Mouse (Mus musculus) lung, embryonic 16.5 days (tissue): ENCODE results near the gene Pcnx4. TPM values are rescaled to one million over a fixed set of nuclear protein-coding genes. Genes with fewer than 3 reads are reported as not detected.
A peak's percentile ranks its signal among the peaks of the same experiment; 100 is the strongest.

Experiments used
- ATAC-seq: fragments of 200-750 bp; cut with Nextera tagmentation; 2 replicates; pipeline ENCODE4 v1.8.0; 2017; ENCODE audit warnings: low read depth, mild to moderate bottlenecking, moderate library complexity
- H3K27ac ChIP-seq: fragments of 300-500 bp; sonication (generic); 2 replicates; pipeline ENCODE4 v1.5.1; 2014; ENCODE audit warnings: mild to moderate bottlenecking, control low read depth, low read length
- H3K27me3 ChIP-seq: fragments of 300-500 bp; sonication (generic); 2 replicates; pipeline ENCODE4 v1.6.1; 2014; ENCODE audit warnings: low read depth, low read length, mixed read lengths; ENCODE audit not compliant: control insufficient read depth, insufficient read depth
- H3K36me3 ChIP-seq: fragments of 300-500 bp; sonication (generic); 2 replicates; pipeline ENCODE4 v1.6.1; 2014; ENCODE audit warnings: low read length; ENCODE audit not compliant: control insufficient read depth, insufficient read depth
- H3K4me1 ChIP-seq: fragments of 300-500 bp; sonication (generic); replicated peaks from 2 replicates; pipeline ENCODE4 v1.6.1; 2014; ENCODE audit warnings: low read length, mixed read lengths; ENCODE audit not compliant: control insufficient read depth, insufficient read depth
- H3K4me2 ChIP-seq: fragments of 300-500 bp; sonication (generic); 2 replicates; pipeline ENCODE4 v1.6.1; 2014; ENCODE audit warnings: low read depth, low read length, control low read depth
- H3K4me3 ChIP-seq: fragments of 300-500 bp; sonication (generic); 2 replicates; pipeline ENCODE4 v1.5.1; 2014; ENCODE audit warnings: mild to moderate bottlenecking, low read length, control low read depth
- H3K9ac ChIP-seq: fragments of 300-500 bp; sonication (generic); 2 replicates; pipeline ENCODE4 v1.6.1; 2014; ENCODE audit warnings: low read length, control low read depth
- H3K9me3 ChIP-seq: fragments of 300-500 bp; sonication (generic); 2 replicates; pipeline ENCODE4 v1.6.1; 2016; ENCODE audit warnings: low read length; ENCODE audit not compliant: control insufficient read depth
- WGBS: fragments of 180-500 bp; shearing (Covaris S2); extraction: QIAGEN DNeasy Blood & Tissue Kit; methylation state at CpG from one replicate; pipeline ENCODE4 v1.1.7; 2014; 5-methylcytosine and 5-hydroxymethylcytosine counted together
- polyA plus RNA-seq: library from polyadenylated mRNA; unstranded; fragments of >200 nt; fragmentation: Nextera tagmentation; extraction: Ambion mirVana; gene quantifications from 2 replicates; pipeline ENCODE4 v1.2.1, GENCODE M21; 2015

Pcnx4 gene
- 10.2 and 12.2 TPM in 2 replicates for polyA plus RNA-seq

DNA sequence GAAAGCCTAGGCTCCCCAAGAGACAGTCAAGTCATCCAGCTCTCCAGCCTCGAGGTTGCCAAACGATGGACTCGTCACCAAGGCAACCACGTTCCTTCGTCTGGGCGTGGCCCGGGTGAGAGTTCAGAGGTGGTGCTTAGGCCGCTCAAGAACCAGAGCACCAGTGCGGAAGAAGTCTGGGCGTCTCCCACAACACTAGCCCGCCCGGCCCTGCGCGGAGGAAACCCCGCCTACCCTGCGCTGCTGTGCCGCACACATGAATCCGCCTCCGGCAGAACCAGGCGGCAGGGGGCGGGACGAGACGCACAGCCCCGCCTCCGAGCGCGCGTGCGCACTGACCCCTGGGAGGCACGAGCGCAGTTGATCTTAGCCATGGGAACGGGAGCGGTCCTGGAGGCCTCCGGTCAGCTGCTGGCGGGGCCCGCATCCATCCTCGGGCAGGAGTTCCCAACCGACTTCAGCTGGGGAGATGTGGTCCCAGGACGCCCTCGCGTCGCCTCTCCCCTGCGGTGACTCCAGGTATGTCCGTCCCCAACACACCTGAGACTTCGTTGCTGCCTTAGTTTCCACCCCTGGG, at the start of gene Pcnx4:
Pcnx4 (plus strand) TSS at position 363 of the 577 bp plus-strand sequence.
- no peaks in the 10 kb centered on the region for H3K9me3 ChIP-seq
- no peaks in the 10 kb centered on the region for H3K27me3 ChIP-seq
- peak within 1 kb of the TSS; percentile 64 for H3K4me2 ChIP-seq
- H3K27ac ChIP-seq = peak within 1 kb of the TSS; percentile 65
- peak; percentile 100 for ATAC-seq
- H3K9ac ChIP-seq = peak within 1 kb of the TSS; percentile 78
- no peaks in the 10 kb centered on the region for H3K36me3 ChIP-seq
- H3K4me3 ChIP-seq = peak within 1 kb of the TSS; percentile 82
- 0 out of 2 replicates have a peak, but pooled peaks cover 3% of the 10 kb centered on the region for H3K4me1 ChIP-seq
- under 1% methylated on average over 45 of the region's 45 CpGs for WGBS

DNA sequence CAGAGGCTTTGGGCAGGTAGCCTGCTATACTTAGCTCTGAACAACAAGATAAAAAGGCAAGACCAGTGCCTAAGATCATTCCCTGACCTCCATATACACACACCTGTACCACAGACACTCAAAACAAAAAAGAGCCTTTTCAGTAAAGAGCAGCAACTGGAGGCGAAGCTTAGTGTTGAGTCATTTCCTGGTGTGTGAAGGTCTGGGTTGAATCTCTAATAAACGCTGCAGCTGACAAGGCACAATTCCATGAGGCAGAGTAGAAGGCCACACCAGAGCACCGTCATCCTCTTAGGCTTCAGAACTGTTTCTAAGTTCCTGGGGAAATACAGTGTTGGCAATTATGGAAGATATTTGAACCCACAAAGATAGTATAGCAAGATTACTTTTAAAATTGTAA, 48.7 kb upstream of the Pcnx4 start:
- WGBS = 60% methylated on average over 3 of the region's 3 CpGs

DNA sequence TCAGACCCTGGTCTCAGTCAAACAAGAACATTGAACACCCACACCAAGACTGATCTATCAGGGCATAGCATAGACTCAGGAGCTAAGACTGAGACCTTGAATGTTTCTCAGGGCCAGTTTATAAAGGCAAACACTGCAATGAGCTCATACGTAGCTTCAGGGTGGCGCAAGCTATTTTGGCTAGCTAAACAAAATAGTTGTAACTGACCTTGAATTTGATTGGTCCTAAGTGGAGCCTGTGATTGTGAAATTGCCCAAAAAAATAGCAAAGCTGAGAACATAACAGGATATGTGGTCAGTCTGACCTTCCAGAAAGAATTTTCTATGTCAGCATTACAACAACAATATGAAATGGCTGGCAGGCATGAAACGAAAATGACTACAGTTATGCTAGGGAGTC, 46.2 kb upstream of the Pcnx4 start:
- H3K9ac ChIP-seq = no peak overlapping the region
- H3K27ac ChIP-seq = 0 out of 2 replicates have a peak overlapping the region, but pooled peaks have one; percentile 36
- ATAC-seq = peak; percentile 86
- no peaks in the 10 kb centered on the region for H3K9me3 ChIP-seq
- H3K4me3 ChIP-seq = no peak overlapping the region
- no peak overlapping the region for H3K4me2 ChIP-seq
- 56% methylated on average over 3 of the region's 3 CpGs for WGBS
- H3K4me1 ChIP-seq = no peaks in the 10 kb centered on the region; the same call in 1 of the 2 replicates
- H3K27me3 ChIP-seq = no peaks in the 10 kb centered on the region
- no peaks in the 10 kb centered on the region for H3K36me3 ChIP-seq

More for the DNA sequence above, 48.7 kb upstream of the Pcnx4 start:
- Histone ChIP-seq H3K4me1 (no peaks in the 10 kb centered on the region; the same call in 1 of the 2 replicates), H3K36me3 (no peaks in the 10 kb centered on the region), H3K4me2 (no peak overlapping the region), H3K4me3 (no peak overlapping the region), H3K27me3 (no peaks in the 10 kb centered on the region), H3K9me3 (no peaks in the 10 kb centered on the region), H3K9ac (no peak overlapping the region), H3K27ac (no peak overlapping the region)
- no peak for ATAC-seq

DNA sequence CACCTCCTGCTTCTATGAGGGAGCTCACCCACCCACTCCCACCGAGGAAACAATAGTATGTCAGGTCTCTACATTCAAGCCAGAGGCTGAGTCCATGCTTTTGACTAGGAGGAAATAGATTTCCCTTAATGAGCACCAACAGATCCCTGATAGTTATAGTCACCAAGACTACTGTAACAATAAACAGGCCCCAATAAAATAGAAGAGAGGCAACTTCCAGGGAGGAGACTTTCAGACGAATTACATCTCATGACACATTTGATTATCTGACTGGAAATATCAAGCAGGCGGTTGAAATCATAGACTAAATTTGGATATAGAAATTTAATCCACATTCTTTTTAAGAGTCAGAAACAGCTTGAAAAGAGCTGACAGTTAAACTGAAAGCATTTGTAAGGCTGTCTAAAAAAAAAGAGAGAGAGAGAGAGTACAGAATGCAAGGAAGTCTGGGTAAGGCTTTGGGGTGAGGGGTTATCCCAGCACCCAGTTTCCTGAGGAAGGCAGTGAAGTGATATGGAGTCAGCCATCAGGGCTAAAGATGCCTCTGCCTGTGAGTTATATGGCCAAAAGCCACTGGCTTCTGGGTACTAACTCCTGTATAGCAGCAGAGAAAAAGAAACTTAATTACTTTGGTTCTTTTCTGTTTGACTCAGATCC, 45.0 kb upstream of the Pcnx4 start:
- peak overlapping the region; percentile 23 for H3K27ac ChIP-seq
- WGBS = 42% methylated on average over 3 of the region's 3 CpGs
- H3K4me2 ChIP-seq = no peak overlapping the region

DNA sequence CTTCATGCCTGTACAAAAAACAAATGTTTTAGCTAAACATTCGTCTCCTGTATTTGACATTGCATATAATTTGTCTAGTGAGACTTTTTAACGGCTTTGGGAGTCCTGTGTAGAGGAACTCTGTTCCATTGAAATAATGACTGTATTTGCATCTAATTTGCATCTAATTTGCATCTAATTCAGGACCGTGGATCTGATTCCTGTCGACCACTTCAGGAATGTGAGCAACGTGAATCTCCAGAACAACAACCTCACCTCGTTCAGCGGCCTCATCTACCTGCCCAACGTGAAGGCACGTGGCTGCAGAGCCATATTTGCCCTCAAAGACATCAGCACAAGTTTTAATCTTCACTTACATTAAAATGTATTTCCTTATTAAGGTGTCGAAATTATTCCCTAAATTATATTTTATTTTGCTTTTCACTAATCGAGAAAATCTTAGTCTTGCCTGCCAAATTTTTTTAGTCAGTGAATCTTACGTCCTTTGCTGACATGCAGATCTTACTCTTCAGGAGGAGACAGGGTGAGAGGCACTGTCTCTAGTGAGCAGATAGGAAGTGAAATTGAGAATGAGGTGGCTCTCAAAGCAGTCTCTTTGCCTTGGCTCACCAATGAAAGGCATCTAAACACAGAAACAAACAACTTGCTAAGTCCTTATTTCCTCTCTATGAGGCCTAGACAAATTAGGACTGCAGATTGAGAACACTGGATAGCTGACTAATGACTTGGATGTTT, 39.1 kb upstream of the Pcnx4 start:
- ATAC-seq = no peak
- Histone ChIP-seq H3K36me3 (no peaks in the 10 kb centered on the region), H3K4me3 (no peak overlapping the region), H3K27me3 (no peaks in the 10 kb centered on the region), H3K4me2 (no peak overlapping the region), H3K4me1 (no peaks in the 10 kb centered on the region), H3K9me3 (no peaks in the 10 kb centered on the region), H3K9ac (no peak overlapping the region), H3K27ac (no peak overlapping the region)
- WGBS = 68% methylated on average over 12 of the region's 12 CpGs

More for the DNA sequence above, 45.0 kb upstream of the Pcnx4 start:
- H3K36me3 ChIP-seq = no peaks in the 10 kb centered on the region
- peak; percentile 65 for ATAC-seq
- no peaks in the 10 kb centered on the region; the same call in 1 of the 2 replicates for H3K4me1 ChIP-seq
- H3K4me3 ChIP-seq = no peak overlapping the region
- H3K27me3 ChIP-seq = no peaks in the 10 kb centered on the region
- no peak overlapping the region for H3K9ac ChIP-seq
- H3K9me3 ChIP-seq = no peaks in the 10 kb centered on the region

DNA sequence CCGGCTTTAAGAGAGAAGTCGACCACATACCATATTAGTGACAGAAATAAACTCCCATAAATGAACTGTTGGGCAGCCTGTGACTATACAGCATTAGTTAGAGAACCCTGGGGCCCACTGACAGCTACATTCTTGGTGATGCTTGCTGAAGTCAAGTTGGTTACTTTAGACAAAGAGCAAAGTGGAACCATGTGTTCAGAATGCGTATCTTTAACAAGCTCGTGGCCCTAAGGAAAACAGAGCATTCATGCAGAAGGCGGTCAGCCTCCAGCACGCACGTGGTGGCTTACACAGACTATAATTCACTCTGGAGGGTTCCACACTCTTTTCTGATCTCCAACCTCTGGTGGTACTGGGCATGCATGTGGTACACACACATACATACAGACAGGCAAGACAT, 26.6 kb upstream of the Pcnx4 start:
- H3K9ac ChIP-seq = no peak overlapping the region
- H3K27me3 ChIP-seq = no peaks in the 10 kb centered on the region
- H3K9me3 ChIP-seq = no peaks in the 10 kb centered on the region
- H3K4me2 ChIP-seq = no peak overlapping the region
- no peak overlapping the region for H3K4me3 ChIP-seq
- no peaks in the 10 kb centered on the region for H3K36me3 ChIP-seq
- H3K4me1 ChIP-seq = no peaks in the 10 kb centered on the region
- no peak for ATAC-seq
- H3K27ac ChIP-seq = no peak overlapping the region
- 76% methylated on average over 7 of the region's 7 CpGs for WGBS

DNA sequence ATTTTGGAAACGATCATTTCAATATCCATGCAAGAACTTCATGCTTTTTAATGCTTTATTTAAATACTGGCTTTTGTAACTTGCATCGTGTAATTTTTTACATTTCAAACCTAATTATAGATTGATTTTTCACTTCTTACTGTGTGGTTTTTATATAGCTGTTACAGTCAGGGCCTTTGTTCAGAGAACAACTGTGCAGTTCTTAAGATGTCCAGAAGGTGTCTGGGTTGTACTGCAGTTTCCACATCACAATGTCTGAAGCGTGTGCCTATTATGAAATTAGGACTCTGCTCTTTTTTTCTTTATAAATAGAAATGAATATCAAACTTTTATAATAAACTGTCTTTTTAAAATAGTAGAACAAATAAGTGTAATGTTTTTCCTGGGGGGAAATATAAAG, 20.7 kb upstream of the Pcnx4 start:
- H3K27me3 ChIP-seq = no peaks in the 10 kb centered on the region
- no peaks in the 10 kb centered on the region for H3K36me3 ChIP-seq
- 59% methylated on average over 3 of the region's 3 CpGs for WGBS
- ATAC-seq = no peak
- H3K4me3 ChIP-seq = no peak overlapping the region
- H3K27ac ChIP-seq = no peak overlapping the region
- no peaks in the 10 kb centered on the region for H3K9me3 ChIP-seq
- no peak overlapping the region for H3K9ac ChIP-seq
- no peak overlapping the region for H3K4me2 ChIP-seq
- H3K4me1 ChIP-seq = no peaks in the 10 kb centered on the region

DNA sequence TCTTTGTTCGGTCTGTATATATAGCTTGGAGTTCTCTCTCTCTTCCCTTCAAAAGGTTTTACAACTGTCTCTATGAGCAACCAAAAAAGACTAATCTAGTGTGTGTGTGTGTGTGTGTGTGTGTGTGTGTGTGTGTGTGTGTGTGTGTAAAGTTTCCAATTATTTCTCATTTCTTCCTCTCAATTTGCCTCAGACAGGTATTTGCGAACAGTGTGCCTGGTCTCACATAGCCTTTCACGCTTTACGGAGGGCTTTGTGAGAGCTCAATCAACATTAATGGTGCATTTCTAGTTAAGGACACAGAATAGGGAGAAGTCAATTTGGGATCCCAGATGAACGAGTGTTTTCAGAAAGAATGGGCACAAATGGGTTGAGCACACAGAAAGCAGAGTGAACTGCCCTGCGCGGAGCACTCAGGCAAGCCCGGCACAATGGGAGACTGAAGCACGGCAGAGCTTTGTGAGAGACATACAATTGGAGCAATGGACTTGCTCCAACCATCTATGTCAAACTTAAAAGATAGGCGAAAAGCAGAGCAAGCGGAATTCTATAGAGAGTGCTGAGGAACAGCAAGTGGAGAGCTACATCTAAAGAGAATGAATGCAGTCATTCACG, 18.0 kb upstream of the Pcnx4 start:
- no peak overlapping the region for H3K4me2 ChIP-seq
- no peaks in the 10 kb centered on the region for H3K27me3 ChIP-seq
- no peak overlapping the region for H3K27ac ChIP-seq
- 84% methylated on average over 12 of the region's 12 CpGs for WGBS
- no peak for ATAC-seq
- no peaks in the 10 kb centered on the region for H3K4me1 ChIP-seq
- H3K36me3 ChIP-seq = no peaks in the 10 kb centered on the region
- no peaks in the 10 kb centered on the region for H3K9me3 ChIP-seq
- no peak overlapping the region for H3K4me3 ChIP-seq
- no peak overlapping the region for H3K9ac ChIP-seq

DNA sequence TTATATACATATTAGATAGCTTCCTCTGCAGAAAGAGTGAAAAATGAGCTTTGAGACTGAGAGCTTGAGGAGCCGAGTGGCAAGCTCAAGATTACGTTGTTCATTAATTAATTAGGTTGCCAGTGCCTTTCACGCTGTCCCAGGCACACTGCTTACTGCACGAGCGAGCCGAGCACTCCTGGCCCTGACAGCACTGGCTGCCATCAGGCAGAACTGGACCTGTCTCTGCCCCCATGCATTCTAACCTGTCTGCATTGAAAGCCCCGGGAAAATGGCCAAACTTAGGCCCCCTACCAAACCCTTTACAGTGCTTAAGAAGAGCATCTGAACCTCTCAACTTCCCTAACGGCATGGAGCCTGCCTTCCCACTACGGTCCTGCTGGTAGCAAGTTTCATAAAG, 16.8 kb upstream of the Pcnx4 start:
- Histone ChIP-seq H3K9ac (no peak overlapping the region), H3K4me3 (no peak overlapping the region), H3K9me3 (no peaks in the 10 kb centered on the region), H3K27ac (no peak overlapping the region), H3K27me3 (no peaks in the 10 kb centered on the region), H3K4me2 (no peak overlapping the region), H3K36me3 (no peaks in the 10 kb centered on the region), H3K4me1 (no peaks in the 10 kb centered on the region)
- WGBS = 63% methylated on average over 9 of the region's 9 CpGs
- no peak for ATAC-seq
